ENCODE assay signal across 8 mouse cellular contexts in genomic region chr8:121170626-121171552, GRCm38 (mm10). TPM values are rescaled to one million over a fixed set of nuclear protein-coding genes. Genes with fewer than 3 reads are reported as not detected.
DNase-seq lines count a peak whose midpoint lies in the region; ATAC-seq and TF ChIP-seq lines count a peak whose summit lies in the region.

No protein-coding gene starts in this region.

- H3K27ac ChIP-seq in midbrain, postnatal 0 days (ENCODE audit: low read depth, low read length), result no peak overlapping the region
- H3K27ac ChIP-seq in midbrain, embryonic 16.5 days (ENCODE audit: low read length), result no peak overlapping the region
- H3K27ac ChIP-seq in kidney, postnatal 0 days, result peak overlapping the region; percentile 60; the same call in 1 of the 2 replicates
- 0 out of 2 replicates have a peak overlapping the region, but pooled peaks have one; percentile 5 for H3K27ac ChIP-seq in liver, adult 2 months (replicated peaks; ENCODE audit: insufficient read depth, low read depth, low read length)
- no peak overlapping the region for H3K27ac ChIP-seq in forebrain, embryonic 12.5 days

- no peak overlapping the region for H3K9ac ChIP-seq in midbrain, postnatal 0 days (replicated peaks; ENCODE audit: low read length, poor library complexity, severe bottlenecking)
- no peak overlapping the region for H3K9ac ChIP-seq in midbrain, embryonic 16.5 days (ENCODE audit: low read depth, low read length)
- no peak overlapping the region for H3K9ac ChIP-seq in kidney, postnatal 0 days (ENCODE audit: low read depth, low read length)
- no peak overlapping the region for H3K9ac ChIP-seq in liver, adult 2 months (ENCODE audit: low read depth, low read length)
- H3K9ac ChIP-seq in forebrain, embryonic 12.5 days, result no peak overlapping the region

- H3K79me2 ChIP-seq in liver, adult 2 months (ENCODE audit: control insufficient read depth, insufficient read depth, low read length), result no peaks in the 10 kb centered on the region

- H3K27me3 ChIP-seq in midbrain, postnatal 0 days (ENCODE audit: insufficient read depth, low read length), result no peaks in the 10 kb centered on the region
- no peaks in the 10 kb centered on the region for H3K27me3 ChIP-seq in midbrain, embryonic 16.5 days (ENCODE audit: control insufficient read depth, insufficient read depth, low read depth, low read length)
- H3K27me3 ChIP-seq in kidney, postnatal 0 days (ENCODE audit: insufficient read depth, low read length), result no peaks in the 10 kb centered on the region
- H3K27me3 ChIP-seq in liver, adult 2 months (ENCODE audit: control insufficient read depth, insufficient read depth, low read length), result no peaks in the 10 kb centered on the region
- H3K27me3 ChIP-seq in forebrain, embryonic 12.5 days, result peaks cover 7% of the 10 kb centered on the region; the same call in 1 of the 2 replicates

- TF ChIP-seq POLR2A in liver, adult 2 months (IDR thresholded peaks at IDR 0.05; ENCODE audit: extremely low read depth, insufficient read depth, low read length), result no peak

- H3K4me1 ChIP-seq in midbrain, postnatal 0 days (ENCODE audit: insufficient read depth, low read length), result no peaks in the 10 kb centered on the region
- no peaks in the 10 kb centered on the region for H3K4me1 ChIP-seq in midbrain, embryonic 16.5 days (ENCODE audit: control insufficient read depth, insufficient read depth, low read length)
- peaks cover 13% of the 10 kb centered on the region for H3K4me1 ChIP-seq in kidney, postnatal 0 days (replicated peaks; ENCODE audit: insufficient read depth, low read length)
- no peaks in the 10 kb centered on the region for H3K4me1 ChIP-seq in liver, adult 2 months (ENCODE audit: control insufficient read depth, insufficient read depth, low read length)
- H3K4me1 ChIP-seq in forebrain, embryonic 12.5 days, result peaks cover 18% of the 10 kb centered on the region

- ATAC-seq in midbrain, postnatal 0 days (ENCODE audit: low FRiP score), result no peak
- ATAC-seq in midbrain, embryonic 16.5 days, result no peak
- no peak for ATAC-seq in kidney, postnatal 0 days (replicated peaks; ENCODE audit: low FRiP score, low read depth)
- ATAC-seq in forebrain, embryonic 12.5 days (ENCODE audit: low FRiP score), result no peak

- no peaks in the 10 kb centered on the region for H3K9me3 ChIP-seq in midbrain, postnatal 0 days (ENCODE audit: low read length)
- H3K9me3 ChIP-seq in midbrain, embryonic 16.5 days (replicated peaks; ENCODE audit: control insufficient read depth, low read length, poor library complexity, severe bottlenecking), result no peaks in the 10 kb centered on the region
- no peaks in the 10 kb centered on the region for H3K9me3 ChIP-seq in kidney, postnatal 0 days (replicated peaks; ENCODE audit: low read length)
- no peaks in the 10 kb centered on the region for H3K9me3 ChIP-seq in forebrain, embryonic 12.5 days

- no peaks in the 10 kb centered on the region for H3K36me3 ChIP-seq in midbrain, postnatal 0 days (ENCODE audit: insufficient read depth, low read length)
- H3K36me3 ChIP-seq in midbrain, embryonic 16.5 days (ENCODE audit: control insufficient read depth, insufficient read depth, low read length), result no peaks in the 10 kb centered on the region
- no peaks in the 10 kb centered on the region for H3K36me3 ChIP-seq in kidney, postnatal 0 days (ENCODE audit: insufficient read depth, low read length)
- H3K36me3 ChIP-seq in liver, adult 2 months (ENCODE audit: control insufficient read depth, insufficient read depth, low read length), result no peaks in the 10 kb centered on the region
- H3K36me3 ChIP-seq in forebrain, embryonic 12.5 days (replicated peaks), result no peaks in the 10 kb centered on the region

- TF ChIP-seq CTCF in midbrain, postnatal 0 days (IDR thresholded peaks at IDR 0.05), result no peak
- peak; percentile 36; the same call in 1 of the 2 replicates for TF ChIP-seq CTCF in kidney, postnatal 0 days (IDR thresholded peaks at IDR 0.05; ENCODE audit: low read depth)
- no peak for TF ChIP-seq CTCF in liver, adult 2 months (IDR thresholded peaks at IDR 0.05; ENCODE audit: low read depth, low read length)

- 66% methylated on average over 27 of the region's 27 CpGs for WGBS in midbrain, postnatal 0 days
- 69% methylated on average over 27 of the region's 27 CpGs for WGBS in midbrain, embryonic 16.5 days
- 50% methylated on average over 27 of the region's 27 CpGs for WGBS in kidney, postnatal 0 days
- WGBS in liver, adult 2 months, result 56% methylated on average over 27 of the region's 27 CpGs
- whole genome bisulfite sequencing in forebrain, embryonic 12.5 days, result 76% methylated on average over 27 of the region's 27 CpGs

- peak; percentile 19 for DNase-seq in midbrain, postnatal 0 days (ENCODE audit: low spot score)
- peak; percentile 2 to 34 for DNase-seq in frontal cortex, adult 2 months (ENCODE audit: extremely low spot score in 1 of 2, low spot score in 1 of 2)
- no peak for DNase-seq in kidney, postnatal 0 days (ENCODE audit: low spot score)
- peak; percentile 5 for DNase-seq in liver, adult 2 months (ENCODE audit: extremely low read depth, low read depth, low spot score)
- no peak for DNase-seq in thymus, postnatal 4 days
- no peak for DNase-seq in cerebellum, adult 8-10 months

- H3K4me3 ChIP-seq in midbrain, postnatal 0 days (ENCODE audit: low read depth, low read length), result no peak overlapping the region
- no peak overlapping the region for H3K4me3 ChIP-seq in midbrain, embryonic 16.5 days (ENCODE audit: low read depth, low read length)
- no peak overlapping the region for H3K4me3 ChIP-seq in kidney, postnatal 0 days (replicated peaks; ENCODE audit: low read depth, low read length)
- peak overlapping the region; percentile 11; the same call in 1 of the 2 replicates for H3K4me3 ChIP-seq in liver, adult 2 months (ENCODE audit: insufficient read depth, low read depth, low read length)
- H3K4me3 ChIP-seq in forebrain, embryonic 12.5 days (replicated peaks), result no peak overlapping the region

- no peak overlapping the region for H3K4me2 ChIP-seq in midbrain, postnatal 0 days (ENCODE audit: low read depth, low read length, poor library complexity, severe bottlenecking)
- H3K4me2 ChIP-seq in midbrain, embryonic 16.5 days (ENCODE audit: low read length), result no peak overlapping the region
- no peak overlapping the region for H3K4me2 ChIP-seq in kidney, postnatal 0 days (ENCODE audit: low read length)
- H3K4me2 ChIP-seq in forebrain, embryonic 12.5 days, result no peak overlapping the region

RNA-seq across cellular contexts. Expression of gene Foxl1, which starts 43.1 kb away (rescaled TPM):
- total RNA-seq in midbrain, postnatal 0 days (2014; rRNA removed), result 0.09 and 0.22 TPM in 2 replicates
- polyA plus RNA-seq in midbrain, postnatal 0 days (2015; fragmentation: Nextera tagmentation; extraction: Ambion mirVana), result 0.12 and 0.20 TPM in 2 replicates
- 0.06 TPM in 1 of 2 replicates, not detected in the other for polyA plus RNA-seq in midbrain, embryonic 16.5 days (2015; fragmentation: Nextera tagmentation; extraction: Ambion mirVana)
- 0.04 and 0.10 TPM in 2 replicates for polyA plus RNA-seq in frontal cortex, adult 2 months (2012; rRNA removed)
- polyA plus RNA-seq in kidney, postnatal 0 days (2015; fragmentation: Nextera tagmentation; extraction: Ambion mirVana), result 6.4 and 8.3 TPM in 2 replicates
- not detected in 2 replicates for total RNA-seq in liver, adult 2 months (2014; rRNA removed)
- not detected in 2 replicates for polyA plus RNA-seq in liver, adult 2 months (2012; rRNA removed)
- polyA plus RNA-seq in forebrain, embryonic 12.5 days (2016; fragmentation: Nextera tagmentation; extraction: Ambion mirVana), result 0.18 and 0.36 TPM in 2 replicates

RNA-seq across cellular contexts. Expression of gene Foxc2, which starts 54.9 kb away (rescaled TPM):
- total RNA-seq in midbrain, postnatal 0 days (2014; rRNA removed), result 7.6 and 10.9 TPM in 2 replicates
- 2.6 and 2.8 TPM in 2 replicates for polyA plus RNA-seq in midbrain, postnatal 0 days (2015; fragmentation: Nextera tagmentation; extraction: Ambion mirVana)
- 1.7 and 2.0 TPM in 2 replicates for polyA plus RNA-seq in midbrain, embryonic 16.5 days (2015; fragmentation: Nextera tagmentation; extraction: Ambion mirVana)
- polyA plus RNA-seq in frontal cortex, adult 2 months (2012; rRNA removed), result 1.5 TPM in 2 replicates
- 33.0 and 42.5 TPM in 2 replicates for polyA plus RNA-seq in kidney, postnatal 0 days (2015; fragmentation: Nextera tagmentation; extraction: Ambion mirVana)
- total RNA-seq in liver, adult 2 months (2014; rRNA removed), result 0.07 TPM in 1 of 2 replicates, not detected in the other
- polyA plus RNA-seq in liver, adult 2 months (2012; rRNA removed), result 0.06 and 0.07 TPM in 2 replicates
- polyA plus RNA-seq in forebrain, embryonic 12.5 days (2016; fragmentation: Nextera tagmentation; extraction: Ambion mirVana), result 3.3 and 4.6 TPM in 2 replicates

Comparison
In these comparisons a context has a peak if more than half of its experiments do, and no peak if none do; other contexts are left out.
1. DNase-seq: peak in midbrain, postnatal 0 days (single experiment), frontal cortex, adult 2 months (2 of 2) and liver, adult 2 months (single experiment); none in kidney, postnatal 0 days (single experiment), thymus, postnatal 4 days (single experiment) and cerebellum, adult 8-10 months (single experiment).
2. H3K27ac ChIP-seq: peak in kidney, postnatal 0 days (single experiment) and liver, adult 2 months (single experiment); none in midbrain, postnatal 0 days (single experiment), midbrain, embryonic 16.5 days (single experiment) and forebrain, embryonic 12.5 days (single experiment).